26 mouse cellular contexts compared by ENCODE assay signal in genomic region chr1:44032213-44032612, GRCm38 (mm10). TPM values are rescaled to one million over a fixed set of nuclear protein-coding genes. Genes with fewer than 3 reads are reported as not detected.
A peak's percentile ranks its signal among the peaks of the same experiment; 100 is the strongest.
DNase-seq lines count a peak whose midpoint lies in the region; ATAC-seq and TF ChIP-seq lines count a peak whose summit lies in the region.
"Had no signal": no experiment of that assay in that cellular context is flagged by ENCODE, and none has a peak within 500 bp of the region (broad histone marks: within the 10 kb centered on the region; RNA-seq: fewer than 3 reads in every experiment).

No protein-coding gene starts in this region.

- H3K9ac ChIP-seq in midbrain, embryonic 16.5 days (ENCODE audit: low read depth, low read length), result no peak overlapping the region
- no peak overlapping the region for H3K9ac ChIP-seq in intestine, postnatal 0 days (ENCODE audit: low read depth, low read length)
- H3K9ac ChIP-seq: embryonic facial prominence, embryonic 13.5 days; embryonic facial prominence, embryonic 15.5 days; forebrain, embryonic 12.5 days had no signal

- no peaks in the 10 kb centered on the region for H3K36me3 ChIP-seq in myocyte (ENCODE audit: control insufficient read depth, insufficient read depth)
- H3K36me3 ChIP-seq in midbrain, embryonic 16.5 days (ENCODE audit: control insufficient read depth, insufficient read depth, low read length), result no peaks in the 10 kb centered on the region
- H3K36me3 ChIP-seq in intestine, postnatal 0 days (ENCODE audit: control insufficient read depth, insufficient read depth), result no peaks in the 10 kb centered on the region
- H3K36me3 ChIP-seq: embryonic facial prominence, embryonic 13.5 days; embryonic facial prominence, embryonic 15.5 days; forebrain, embryonic 10.5 days; forebrain, embryonic 12.5 days; G1E had no signal

- H3K9me3 ChIP-seq in midbrain, embryonic 16.5 days (replicated peaks; ENCODE audit: control insufficient read depth, low read length, poor library complexity, severe bottlenecking), result no peaks in the 10 kb centered on the region
- no peaks in the 10 kb centered on the region for H3K9me3 ChIP-seq in intestine, postnatal 0 days (ENCODE audit: control insufficient read depth)
- H3K9me3 ChIP-seq: embryonic facial prominence, embryonic 13.5 days; embryonic facial prominence, embryonic 15.5 days; forebrain, embryonic 10.5 days; forebrain, embryonic 12.5 days; G1E had no signal

- H3K27ac ChIP-seq in midbrain, embryonic 16.5 days (ENCODE audit: low read length), result no peak overlapping the region
- H3K27ac ChIP-seq in intestine, postnatal 0 days (ENCODE audit: low read depth, low read length), result no peak overlapping the region
- H3K27ac ChIP-seq: embryonic facial prominence, embryonic 13.5 days; embryonic facial prominence, embryonic 15.5 days; forebrain, embryonic 10.5 days; forebrain, embryonic 12.5 days had no signal

- peak; percentile 22 for DNase-seq in NIH3T3 (ENCODE audit: low read depth)
- peak; percentile 71 for DNase-seq in induced T-regulatory cell, adult 2 months (ENCODE audit: low read depth)
- no peak for DNase-seq in natural killer cell, adult 2 months (ENCODE audit: low spot score in 2 of 2)
- DNase-seq in lung, postnatal 10 days, result no peak
- DNase-seq: adrenal gland, adult 8-10 months; adrenal gland, postnatal 14 days; adrenal gland, postnatal 36 days; B cell, adult 2 months; cerebellum, adult 11-12 months; cerebellum, adult 2 months; cerebellum, adult 9-10 months; cerebellum, postnatal 10 days; cerebellum, postnatal 36 days; embryo, embryonic 11 days had no signal

- WGBS in midbrain, embryonic 16.5 days, result 70% methylated on average over 2 of the region's 2 CpGs
- 60% methylated on average over 2 of the region's 2 CpGs for WGBS in intestine, postnatal 0 days

- peak overlapping the region; percentile 29 for H3K4me2 ChIP-seq in myocyte (ENCODE audit: low read depth)
- H3K4me2 ChIP-seq in midbrain, embryonic 16.5 days (ENCODE audit: low read length), result no peak overlapping the region
- H3K4me2 ChIP-seq in intestine, postnatal 0 days (replicated peaks; ENCODE audit: low read depth), result no peak overlapping the region
- H3K4me2 ChIP-seq: embryonic facial prominence, embryonic 13.5 days; embryonic facial prominence, embryonic 15.5 days; forebrain, embryonic 12.5 days had no signal

- H3K4me3 ChIP-seq in myocyte, result no peak overlapping the region
- no peak overlapping the region for H3K4me3 ChIP-seq in midbrain, embryonic 16.5 days (ENCODE audit: low read depth, low read length)
- no peak overlapping the region for H3K4me3 ChIP-seq in intestine, postnatal 0 days (ENCODE audit: low read depth, low read length)
- H3K4me3 ChIP-seq: embryonic facial prominence, embryonic 13.5 days; embryonic facial prominence, embryonic 15.5 days; erythroblast, embryonic 14.5 days; forebrain, embryonic 10.5 days; forebrain, embryonic 12.5 days had no signal

- H3K79me2 ChIP-seq in myocyte (ENCODE audit: control insufficient read depth, insufficient read depth), result no peaks in the 10 kb centered on the region

- peak; percentile 58 for ATAC-seq in CD4-positive, CD25-positive, alpha-beta regulatory T cell, adult 4 months
- ATAC-seq in midbrain, embryonic 16.5 days, result no peak
- no peak for ATAC-seq in intestine, postnatal 0 days
- ATAC-seq: forebrain, embryonic 14.5 days; forebrain, embryonic 16.5 days had no signal

- TF ChIP-seq POLR2A in myocyte (IDR thresholded peaks at IDR 0.05; ENCODE audit: insufficient read length, low read depth), result no peak

- H3ac ChIP-seq in myocyte (ENCODE audit: control insufficient read depth, insufficient read length), result no peak overlapping the region

- TF ChIP-seq CTCF in intestine, postnatal 0 days (IDR thresholded peaks at IDR 0.05; ENCODE audit: low read depth), result no peak

- peaks cover 14% of the 10 kb centered on the region for H3K27me3 ChIP-seq in myocyte (ENCODE audit: control insufficient read depth, insufficient read depth, insufficient read length)
- no peaks in the 10 kb centered on the region for H3K27me3 ChIP-seq in midbrain, embryonic 16.5 days (ENCODE audit: control insufficient read depth, insufficient read depth, low read depth, low read length)
- no peaks in the 10 kb centered on the region for H3K27me3 ChIP-seq in intestine, postnatal 0 days (replicated peaks; ENCODE audit: control insufficient read depth, insufficient read depth, low read length)
- H3K27me3 ChIP-seq: embryonic facial prominence, embryonic 13.5 days; embryonic facial prominence, embryonic 15.5 days; forebrain, embryonic 12.5 days had no signal

- H3K4me1 ChIP-seq in midbrain, embryonic 16.5 days (ENCODE audit: control insufficient read depth, insufficient read depth, low read length), result no peaks in the 10 kb centered on the region
- no peaks in the 10 kb centered on the region for H3K4me1 ChIP-seq in intestine, postnatal 0 days (replicated peaks; ENCODE audit: control insufficient read depth, insufficient read depth, low read length)
- H3K4me1 ChIP-seq: embryonic facial prominence, embryonic 13.5 days; embryonic facial prominence, embryonic 15.5 days; forebrain, embryonic 10.5 days; forebrain, embryonic 12.5 days had no signal

TF ChIP-seq in myocyte, 11 proteins besides CTCF, POLR2A, EP300 and RAD21:
- no peak for TF ChIP-seq TCF12 (IDR thresholded peaks at IDR 0.05; ENCODE audit: insufficient read depth, poor library complexity, severe bottlenecking)
- no peak for TF ChIP-seq MAX (IDR thresholded peaks at IDR 0.05; ENCODE audit: low read depth)
- TF ChIP-seq REST (IDR thresholded peaks at IDR 0.05; ENCODE audit: insufficient read depth, insufficient read length), result no peak
- no peak for TF ChIP-seq E2F4 (IDR thresholded peaks at IDR 0.05; ENCODE audit: insufficient read depth)
- TF ChIP-seq POLR2AphosphoS2 (IDR thresholded peaks at IDR 0.05; ENCODE audit: insufficient read length, low read depth), result no peak
- no peak for TF ChIP-seq USF1 (IDR thresholded peaks at IDR 0.05; ENCODE audit: low read depth)
- TF ChIP-seq TCF3 (IDR thresholded peaks at IDR 0.05; ENCODE audit: insufficient read length, low read depth), result no peak
- TF ChIP-seq MYOG (IDR thresholded peaks at IDR 0.05; ENCODE audit: control insufficient read depth in 1 of 3, insufficient read depth in 1 of 3, insufficient read length in 2 of 3, low read depth in 2 of 3), result no peak
TF ChIP-seq in myocyte: peak in this region for 0.

RNA-seq across cellular contexts. Expression of gene Mettl21c, which starts 12.4 kb away (rescaled TPM):
- 1 to 10 TPM in 1 of 2 experiments, under 1 TPM in 1; 0.78 to 2.0 TPM for polyA plus RNA-seq in CD4-positive, CD25-positive, alpha-beta regulatory T cell, adult 4 months (2017; shearing (Covaris generic))
- 0.05 TPM for polyA plus RNA-seq in myocyte (2012; fragmentation: generic; extraction: Trizol)
- polyA plus RNA-seq in midbrain, embryonic 16.5 days (2015; fragmentation: Nextera tagmentation; extraction: Ambion mirVana), result 3.0 and 3.2 TPM in 2 replicates
- 0.16 and 0.31 TPM in 2 replicates for polyA plus RNA-seq in intestine, postnatal 0 days (2015; fragmentation: Nextera tagmentation; extraction: Ambion mirVana)
- polyA plus RNA-seq: cerebellum, adult 2 months; erythroblast, embryonic 14.5 days; G1E had no signal

RNA-seq across cellular contexts. Expression of gene Gm8251, which starts 29.5 kb away (rescaled TPM):
- under 1 TPM; 0.10 to 0.16 TPM for polyA plus RNA-seq in CD4-positive, CD25-positive, alpha-beta regulatory T cell, adult 4 months (2017; shearing (Covaris generic))
- polyA plus RNA-seq in myocyte (2012; fragmentation: generic; extraction: Trizol), result not detected
- polyA plus RNA-seq in midbrain, embryonic 16.5 days (2015; fragmentation: Nextera tagmentation; extraction: Ambion mirVana), result 0.04 TPM in 1 of 2 replicates, not detected in the other
- 0.03 TPM in 1 of 2 replicates, not detected in the other for polyA plus RNA-seq in intestine, postnatal 0 days (2015; fragmentation: Nextera tagmentation; extraction: Ambion mirVana)

Comparison
In these comparisons a context has a peak if more than half of its experiments do, and no peak if none do; other contexts are left out.
1. DNase-seq: peak in NIH3T3 (single experiment) and induced T-regulatory cell, adult 2 months (single experiment); none in natural killer cell, adult 2 months (0 of 2) and lung, postnatal 10 days (single experiment).